Mouse (Mus musculus) brain, embryonic 14.5 days (tissue): ENCODE measurements around the gene Mrto4. TPM values are rescaled to one million over a fixed set of nuclear protein-coding genes. Genes with fewer than 3 reads are reported as not detected.

Source experiments
- DNase-seq: peaks from one replicate; pipeline ENCODE4 v3.0.0-alpha.2; 2011; ENCODE audit warnings: low read depth
- CTCF ChIP-seq: fragments of 200-500 bp; IDR thresholded peaks from 2 replicates; pipeline ENCODE4 v1.5.1; 2012; ENCODE audit warnings: inconsistent platforms, mild to moderate bottlenecking, moderate library complexity, borderline replicate concordance; ENCODE audit not compliant: insufficient read depth, insufficient read length; ENCODE audit errors: extremely low read depth
- POLR2A ChIP-seq: fragments of 200-500 bp; IDR thresholded peaks from 2 replicates; pipeline ENCODE4 v1.6.1; 2012; ENCODE audit warnings: mild to moderate bottlenecking, inconsistent platforms, borderline replicate concordance; ENCODE audit not compliant: poor library complexity, insufficient read depth, insufficient read length, severe bottlenecking; ENCODE audit errors: extremely low read depth
- polyA plus RNA-seq: library from polyadenylated mRNA; depleted of rRNA; stranded (reverse); fragments of >200 nt; gene quantifications from 2 replicates; pipeline ENCODE4 v1.2.3, GENCODE M21; 2012; rRNA removed

Gene Mrto4
- polyA plus RNA-seq, 1 experiment = 56.6 TPM

DNA sequence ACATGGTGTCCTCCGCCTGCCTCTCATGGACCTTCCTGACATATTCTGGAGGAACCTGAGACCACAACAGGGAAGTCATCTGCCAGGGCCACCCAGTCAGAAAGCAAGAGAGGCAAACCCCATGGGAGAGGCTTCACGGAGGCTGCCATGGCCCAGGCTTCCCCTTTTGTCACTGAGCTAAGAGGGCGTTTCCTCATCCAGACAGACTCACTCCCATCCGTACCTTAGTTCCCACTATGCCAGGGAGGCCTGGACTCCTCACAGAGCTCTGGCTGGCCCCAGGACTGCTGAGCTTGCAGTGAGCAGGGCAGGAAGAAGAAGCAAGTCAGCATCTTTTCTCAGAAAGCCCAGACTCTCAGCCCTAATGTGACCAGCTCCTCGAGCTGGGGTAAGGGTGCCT lies 44.5 kb downstream of the Mrto4 start:
- no peak for DNase-seq
- TF ChIP-seq CTCF (no peak), POLR2A (no peak)

- no peak for DNase-seq
- TF ChIP-seq CTCF (no peak), POLR2A (no peak)
These were observed 46.9 kb downstream of the Mrto4 start for GRCm38 (mm10) chr4:139305521-139305920.

DNA sequence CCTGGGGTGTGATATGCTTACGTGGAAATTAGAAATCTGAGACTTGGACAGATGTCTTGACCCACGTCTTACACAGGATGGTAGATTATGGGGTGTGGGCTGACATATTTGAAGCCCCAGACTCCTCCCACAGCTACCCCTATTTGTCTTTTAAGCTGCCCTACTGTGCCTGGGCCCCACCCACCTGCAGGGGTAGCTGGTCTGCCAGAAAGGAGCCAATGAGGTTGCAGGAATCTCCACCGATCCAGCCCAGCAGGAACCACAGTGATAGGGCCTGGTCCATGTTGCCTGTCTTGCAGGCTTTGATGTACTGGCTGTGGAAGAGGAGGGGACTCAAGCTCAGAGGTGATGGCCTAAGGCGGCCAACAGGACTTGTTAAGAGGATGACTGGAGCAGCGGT lies 50.1 kb downstream of the Mrto4 start:
- no peak for DNase-seq
- TF ChIP-seq CTCF (no peak), POLR2A (no peak)

DNA sequence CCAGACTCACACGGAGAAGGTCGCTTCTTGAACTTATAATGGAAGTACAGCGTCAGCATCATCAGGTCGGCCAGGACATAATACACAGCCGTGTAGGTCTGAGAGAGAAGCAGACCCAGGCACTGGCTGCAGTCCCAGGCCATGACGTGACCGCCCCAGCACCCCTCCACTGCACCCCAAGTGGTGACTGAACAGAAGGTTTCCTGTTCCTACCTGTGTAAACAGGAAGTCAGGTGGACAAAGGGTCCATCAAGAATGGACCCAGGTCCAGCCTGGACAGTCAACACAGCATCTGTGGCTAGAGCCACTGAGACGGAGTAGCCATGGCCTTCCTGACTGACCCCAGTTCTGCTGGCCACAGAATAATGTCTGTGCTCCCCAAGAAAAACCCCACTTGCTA lies 50.6 kb downstream of the Mrto4 start:
- TF ChIP-seq POLR2A (no peak), CTCF (no peak)
- no peak for DNase-seq

DNA sequence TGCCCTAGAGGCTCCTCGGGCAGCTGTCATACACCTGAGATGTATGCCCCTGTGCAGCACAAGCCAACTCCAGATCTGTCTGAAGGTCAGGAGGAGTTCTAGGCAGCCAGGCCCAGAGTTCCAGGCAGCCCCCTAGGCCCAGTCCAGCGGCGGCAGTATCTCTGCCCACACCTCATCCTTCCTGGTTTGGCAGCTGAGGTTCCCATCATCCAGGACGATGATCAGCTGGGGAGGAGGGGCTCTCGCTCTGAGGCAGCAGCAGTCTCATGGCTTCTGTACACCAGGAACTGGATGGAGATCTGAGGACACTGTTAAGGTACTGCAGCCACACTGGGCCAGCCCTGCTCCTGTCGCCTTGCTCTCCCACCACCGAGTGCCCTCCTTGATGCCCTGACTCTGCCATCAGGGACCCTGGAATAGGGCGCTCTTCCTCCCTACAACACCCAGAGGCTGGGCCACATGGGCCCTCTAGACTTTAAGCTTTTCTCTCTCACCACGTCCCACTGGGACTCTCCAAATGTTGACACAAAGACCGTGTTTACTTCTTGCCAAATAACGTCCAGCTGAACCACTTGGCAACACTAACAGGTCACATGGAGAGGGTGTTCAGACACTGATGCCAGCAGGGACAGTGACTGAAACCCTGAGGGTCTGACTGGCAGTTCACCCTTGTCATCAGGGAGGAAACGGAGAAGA lies 53.6 kb downstream of the Mrto4 start:
- TF ChIP-seq CTCF (no peak), POLR2A (no peak)
- DNase-seq = no peak

DNA sequence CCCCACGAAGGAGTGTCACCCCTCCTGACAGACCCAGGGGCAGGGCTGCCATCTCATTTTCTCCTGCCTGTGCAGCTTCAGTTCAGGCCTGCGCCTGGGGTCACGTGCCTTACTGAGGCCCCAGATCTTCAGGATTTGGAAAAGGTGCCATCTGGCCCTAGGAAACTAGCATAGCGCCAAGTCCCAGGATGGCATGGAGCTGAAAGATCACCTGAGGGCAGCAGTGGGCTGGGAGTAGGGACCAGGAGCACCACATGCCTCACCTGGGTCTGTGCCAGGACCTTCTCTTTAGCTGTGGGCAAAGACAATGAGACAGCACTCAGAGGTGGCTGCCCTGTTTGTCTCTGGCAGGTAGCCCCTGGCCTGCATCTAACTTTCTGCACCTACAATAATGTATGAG lies 54.8 kb downstream of the Mrto4 start:
- peak; percentile 18 for DNase-seq
- TF ChIP-seq CTCF = no peak
- TF ChIP-seq POLR2A = no peak

Other genes with a start within 250 kb of the Mrto4 start
- 115 and 144 TPM in 2 replicates for gene Minos1, start 221.5 kb downstream of the Mrto4 start, polyA plus RNA-seq
- 138 and 186 TPM in 2 replicates for gene Capzb, start 159.7 kb downstream of the Mrto4 start, polyA plus RNA-seq
- 21.7 and 27.3 TPM in 2 replicates for gene Pqlc2, start 41.9 kb downstream of the Mrto4 start, polyA plus RNA-seq
- gene Akr7a5, start 41.8 kb downstream of the Mrto4 start, polyA plus RNA-seq = 16.5 and 22.4 TPM in 2 replicates
- 48.1 and 56.0 TPM in 2 replicates for gene Emc1, start within 50 bp of the Mrto4 start, polyA plus RNA-seq
- gene Ubr4, start within 50 bp of the Mrto4 start, polyA plus RNA-seq = 200 and 228 TPM in 2 replicates
- gene Iffo2, start 178.0 kb upstream of the Mrto4 start, polyA plus RNA-seq = 5.6 and 11.0 TPM in 2 replicates